In the genomic region with DNA sequence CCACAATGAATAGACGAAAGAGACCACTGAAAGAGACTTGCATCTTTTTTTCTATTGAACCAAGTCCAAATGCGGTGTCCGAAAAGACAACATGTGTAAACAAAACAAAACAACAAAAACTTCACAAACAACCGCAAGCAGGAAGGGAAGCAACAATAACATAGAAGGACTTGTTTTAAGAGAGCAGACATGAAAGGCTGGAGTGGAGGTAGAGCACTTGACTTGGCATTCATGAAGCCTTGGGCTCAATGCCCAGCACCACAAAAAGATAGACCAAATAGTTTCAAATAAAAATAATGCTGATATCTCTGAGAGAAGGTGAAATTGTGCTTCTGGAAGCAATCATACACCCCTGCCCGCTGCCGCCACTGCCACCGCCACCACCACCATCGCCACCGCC, we compare ENCODE assay signal across 16 mouse cellular contexts. TPM values are rescaled to one million over a fixed set of nuclear protein-coding genes. Genes with fewer than 3 reads are reported as not detected.
DNase-seq lines count a peak whose midpoint lies in the region; ATAC-seq and TF ChIP-seq lines count a peak whose summit lies in the region.
"Had no signal": no experiment of that assay in that cellular context is flagged by ENCODE, and none has a peak within 500 bp of the region (broad histone marks: within the 10 kb centered on the region; RNA-seq: fewer than 3 reads in every experiment).

No protein-coding gene starts in this region.

- DNase-seq in layer of hippocampus, adult 2 months (ENCODE audit: low spot score in 2 of 2) = no peak
- no peak for DNase-seq in layer of hippocampus, postnatal 36 days
- DNase-seq in NIH3T3 (ENCODE audit: low read depth) = peak; percentile 35
- DNase-seq in cerebellum, postnatal 10 days = peak; percentile 32 to 43
- DNase-seq in spleen, postnatal 36 days (ENCODE audit: low spot score in 2 of 2) = no peak
- no peak for DNase-seq in natural killer cell, adult 2 months (ENCODE audit: low spot score in 2 of 2)
- DNase-seq: adrenal gland, adult 2 months; kidney, postnatal 14 days; right cerebral cortex, postnatal 4 days had no signal

- no peak overlapping the region for H3K4me3 ChIP-seq in forebrain, embryonic 12.5 days (replicated peaks)
- H3K4me3 ChIP-seq in forebrain, embryonic 16.5 days (replicated peaks; ENCODE audit: low read length) = no peak overlapping the region
- H3K4me3 ChIP-seq in layer of hippocampus, adult 2 months = no peak overlapping the region
- H3K4me3 ChIP-seq: erythroblast, embryonic 14.5 days; hindbrain, embryonic 12.5 days; limb, embryonic 12.5 days; liver, embryonic 15.5 days had no signal

- no peak for ATAC-seq in forebrain, embryonic 12.5 days (ENCODE audit: low FRiP score)
- no peak for ATAC-seq in forebrain, embryonic 16.5 days
- ATAC-seq: intestine, postnatal 0 days had no signal

- H3K4me1 ChIP-seq in forebrain, embryonic 12.5 days = peaks cover 53% of the 10 kb centered on the region
- H3K4me1 ChIP-seq in forebrain, embryonic 16.5 days (replicated peaks; ENCODE audit: control insufficient read depth, insufficient read depth, low read length) = peaks cover 39% of the 10 kb centered on the region
- H3K4me1 ChIP-seq: liver, embryonic 15.5 days had no signal

- no peak overlapping the region for H3K4me2 ChIP-seq in forebrain, embryonic 12.5 days
- H3K4me2 ChIP-seq in forebrain, embryonic 16.5 days (ENCODE audit: low read length) = no peak overlapping the region
- H3K4me2 ChIP-seq: hindbrain, embryonic 12.5 days; limb, embryonic 12.5 days; liver, embryonic 15.5 days had no signal

- peaks cover 50% of the 10 kb centered on the region for H3K36me3 ChIP-seq in forebrain, embryonic 12.5 days (replicated peaks)
- no peaks in the 10 kb centered on the region; the same call in 1 of the 2 replicates for H3K36me3 ChIP-seq in forebrain, embryonic 16.5 days (ENCODE audit: control insufficient read depth, insufficient read depth)
- H3K36me3 ChIP-seq: limb, embryonic 12.5 days; liver, embryonic 15.5 days had no signal

- WGBS in forebrain, embryonic 12.5 days = 93% methylated on average over 9 of the region's 9 CpGs
- WGBS in forebrain, embryonic 16.5 days = 91% methylated on average over 9 of the region's 9 CpGs

- H3K27me3 ChIP-seq in forebrain, embryonic 12.5 days = no peaks in the 10 kb centered on the region
- H3K27me3 ChIP-seq in forebrain, embryonic 16.5 days (replicated peaks; ENCODE audit: control insufficient read depth, insufficient read depth, low read length) = no peaks in the 10 kb centered on the region
- H3K27me3 ChIP-seq: hindbrain, embryonic 12.5 days; limb, embryonic 12.5 days; liver, embryonic 15.5 days had no signal

- H3K9ac ChIP-seq in forebrain, embryonic 12.5 days = no peak overlapping the region
- H3K9ac ChIP-seq in forebrain, embryonic 16.5 days (replicated peaks; ENCODE audit: low read depth, low read length) = no peak overlapping the region
- H3K9ac ChIP-seq: hindbrain, embryonic 12.5 days; limb, embryonic 12.5 days; liver, embryonic 15.5 days had no signal

- no peaks in the 10 kb centered on the region for H3K9me3 ChIP-seq in forebrain, embryonic 12.5 days
- H3K9me3 ChIP-seq in forebrain, embryonic 16.5 days (ENCODE audit: control insufficient read depth, low read length) = no peaks in the 10 kb centered on the region
- H3K9me3 ChIP-seq: hindbrain, embryonic 12.5 days; limb, embryonic 12.5 days; liver, embryonic 15.5 days had no signal

- TF ChIP-seq CTCF in layer of hippocampus, adult 2 months (conservative IDR thresholded peaks at IDR 0.05) = no peak

- 0 out of 2 replicates have a peak overlapping the region, but pooled peaks have one; percentile 46 for H3K27ac ChIP-seq in forebrain, embryonic 12.5 days
- no peak overlapping the region for H3K27ac ChIP-seq in forebrain, embryonic 16.5 days (ENCODE audit: low read length)
- peak overlapping the region; percentile 16; the same call in 1 of the 2 replicates for H3K27ac ChIP-seq in layer of hippocampus, adult 2 months
- H3K27ac ChIP-seq: limb, embryonic 12.5 days; liver, embryonic 15.5 days had no signal

RNA-seq across cellular contexts. Expression of a gene that starts 30.5 kb away (rescaled TPM):
- 1,306 and 1,372 TPM in 2 replicates for polyA plus RNA-seq in forebrain, embryonic 12.5 days (2016; fragmentation: Nextera tagmentation; extraction: Ambion mirVana)
- 1,972 and 2,055 TPM in 2 replicates for polyA plus RNA-seq in forebrain, embryonic 16.5 days (2015; fragmentation: Nextera tagmentation; extraction: Ambion mirVana)
- total RNA-seq in layer of hippocampus, adult 2 months (2021) = 100 to 1,000 TPM; 709 to 737 TPM
- total RNA-seq in layer of hippocampus, postnatal 36 days (2021) = 100 to 1,000 TPM; 679 to 727 TPM
- polyA plus RNA-seq: erythroblast, embryonic 14.5 days had no signal

Comparison
In these comparisons a context has a peak if more than half of its experiments do, and no peak if none do; other contexts are left out.
1. DNase-seq: peak in NIH3T3 (single experiment) and cerebellum, postnatal 10 days (2 of 2); none in layer of hippocampus, adult 2 months (0 of 2), layer of hippocampus, postnatal 36 days (0 of 2), spleen, postnatal 36 days (0 of 2) and natural killer cell, adult 2 months (0 of 2).